Mouse (Mus musculus): ENCODE measurements at regions not wholly inside any gene's neighbourhood (a gene's known extent, or its start where the extent isn't known, plus 50 kb on each side); places are given as distances from the start of the nearest gene placed in this dataset.

- no peak for DNase-seq (ENCODE audit: low read depth, low spot score)
These were observed 216.3 kb upstream of the Pdzrn3 start for GRCm38 (mm10) chr6:101593782-101594641.

GRCm38 (mm10) chr6:101585871-101586270, 208.2 kb upstream of the Pdzrn3 start:
- DNase-seq (ENCODE audit: low read depth, low spot score), result no peak

DNA sequence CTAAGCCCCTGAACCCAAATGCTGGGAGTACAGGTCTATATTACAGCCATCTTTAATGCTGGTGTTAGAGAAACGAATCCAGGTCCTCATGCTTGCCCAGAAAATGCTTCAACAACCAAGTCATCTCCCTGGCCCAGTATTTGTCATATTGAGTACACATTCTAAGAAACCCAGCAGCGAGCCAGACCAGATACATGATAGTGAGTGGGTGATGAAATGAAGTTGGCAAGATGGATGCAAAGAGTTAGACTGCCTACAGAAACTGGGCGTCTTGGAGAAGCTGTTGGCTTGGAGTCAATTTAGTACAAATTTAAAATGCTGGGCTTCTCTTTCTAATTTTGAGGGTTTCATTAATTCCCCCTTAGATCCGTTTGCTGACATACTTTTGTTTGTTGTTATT, 203.1 kb upstream of the Pdzrn3 start:
- peak; percentile 33 for DNase-seq (ENCODE audit: low read depth, low spot score)

DNA sequence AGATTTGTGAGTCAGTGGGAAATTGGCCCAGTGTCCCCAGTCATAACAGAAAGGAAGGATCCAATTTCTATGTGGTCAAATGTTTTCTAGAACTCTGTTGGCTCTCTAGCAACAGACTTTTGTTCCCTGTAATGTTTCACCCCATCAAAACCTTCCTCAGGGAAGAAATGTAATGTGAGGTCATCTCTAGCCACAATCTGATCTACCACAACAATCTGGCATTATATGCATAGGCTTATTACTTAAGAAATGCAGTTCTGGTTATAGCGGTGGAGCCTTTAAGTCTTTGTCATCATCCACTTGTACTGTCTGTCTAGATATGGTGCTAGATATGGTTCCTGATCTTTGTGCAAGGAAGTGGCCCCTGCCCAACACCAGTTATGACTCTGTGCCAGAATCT, 178.4 kb upstream of the Pdzrn3 start:
- no peak for DNase-seq (ENCODE audit: low read depth, low spot score)

DNA sequence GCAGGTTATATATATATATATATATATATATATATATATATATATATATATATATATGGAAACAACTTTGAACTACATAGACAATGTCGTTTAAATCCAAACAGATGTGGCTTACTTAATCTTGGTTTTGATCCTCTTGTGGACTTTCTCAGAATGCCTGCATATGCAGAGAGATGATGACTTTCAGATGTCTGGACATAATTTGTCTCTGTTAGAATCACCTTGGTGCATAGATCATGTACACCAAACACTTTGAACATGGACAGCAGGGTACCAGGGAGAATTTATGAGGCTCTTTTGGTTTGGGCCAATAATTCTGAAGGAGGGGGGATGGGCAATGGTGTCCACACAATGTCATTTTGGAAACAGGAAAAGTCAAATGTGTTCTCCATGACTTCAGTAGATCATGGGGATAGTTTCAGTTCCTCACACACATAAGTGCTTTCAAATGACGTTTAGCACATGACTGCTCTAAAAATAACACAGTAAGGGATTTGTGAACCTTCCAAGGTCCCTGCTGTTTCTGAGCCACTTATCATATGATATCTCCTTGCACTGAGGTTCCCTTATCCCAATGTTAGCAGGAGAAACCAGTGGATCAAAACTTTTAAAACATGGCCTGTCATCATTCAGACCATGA, 177.4 kb upstream of the Pdzrn3 start:
- no peak for DNase-seq (ENCODE audit: low read depth, low spot score)

DNA sequence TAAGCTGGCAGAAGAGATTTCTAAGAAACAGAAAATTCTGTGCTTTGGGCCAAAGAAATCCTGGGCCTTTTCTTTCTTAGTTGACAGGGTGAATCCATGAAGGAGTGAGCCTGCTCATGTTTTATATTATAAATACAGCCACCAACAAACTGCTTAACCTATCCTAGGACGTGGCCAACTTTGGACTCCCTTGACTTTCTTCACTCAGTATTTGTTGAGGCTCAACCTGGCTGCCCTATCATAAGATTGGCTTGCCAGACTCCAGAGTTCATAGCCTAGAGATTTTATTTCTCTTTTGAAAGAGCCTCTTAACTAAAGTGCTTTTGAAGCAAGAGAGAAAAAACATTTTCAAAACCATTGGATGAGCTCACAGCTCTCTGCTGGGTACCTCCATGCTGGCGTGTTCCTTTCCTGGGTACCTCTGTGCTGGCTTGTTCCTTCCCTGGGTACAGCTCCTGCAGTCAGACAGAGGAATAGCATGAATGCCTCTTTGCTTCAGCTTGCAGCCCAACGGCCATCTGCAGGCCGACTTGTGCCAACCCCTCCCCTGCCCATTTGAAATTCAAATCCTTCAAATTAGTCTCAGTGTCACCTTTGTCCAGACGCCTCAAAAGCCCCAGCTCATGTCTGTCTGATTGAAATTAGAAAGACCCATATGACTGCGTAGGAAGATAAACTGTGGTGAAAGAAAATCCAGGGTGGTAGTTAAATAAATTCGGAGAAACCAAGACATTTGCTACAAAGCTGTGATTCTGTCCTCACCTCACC, 173.0 kb upstream of the Pdzrn3 start:
- DNase-seq (ENCODE audit: low read depth, low spot score), result peak; percentile 80

- no peak for DNase-seq (ENCODE audit: low read depth, low spot score)
These were observed 159.9 kb upstream of the Pdzrn3 start for GRCm38 (mm10) chr6:101537581-101537980.

DNA sequence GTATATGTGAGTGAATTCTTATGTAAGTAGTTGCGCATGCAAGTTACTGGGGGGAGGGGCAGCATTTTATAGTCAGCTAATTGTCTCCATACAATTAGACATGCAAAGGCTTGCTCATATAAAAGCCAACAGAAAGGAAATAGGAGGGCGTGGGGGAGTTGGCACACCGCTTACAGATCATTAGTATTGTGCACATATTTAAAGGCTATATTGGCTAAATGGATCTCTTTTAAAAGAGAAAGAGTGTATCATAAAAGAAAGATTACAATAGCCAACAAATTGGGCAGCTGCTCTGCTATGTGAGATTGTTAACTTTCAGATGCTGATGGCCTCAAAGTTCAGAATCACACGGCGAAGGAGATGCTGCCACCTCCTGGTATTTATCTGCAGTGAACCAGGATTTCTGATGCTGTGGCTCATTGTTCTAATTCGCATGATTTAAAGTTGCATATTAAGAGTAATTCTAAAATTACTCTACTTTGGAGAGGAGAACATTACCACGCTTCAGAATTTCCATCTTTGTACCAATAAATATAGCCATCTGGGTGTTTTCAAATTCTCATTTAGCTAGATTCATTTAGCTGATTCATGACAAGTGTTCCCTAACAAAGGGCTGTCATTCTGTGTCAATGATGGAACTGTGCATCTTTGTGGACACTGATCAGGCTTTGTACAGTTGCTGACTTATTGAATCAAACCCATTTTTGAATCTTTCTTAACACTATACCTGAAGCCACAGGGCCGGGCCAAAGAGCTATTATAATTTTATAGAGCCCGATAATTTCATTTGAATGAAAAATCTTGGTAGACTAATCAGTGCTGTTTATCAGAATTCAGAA, 156.7 kb upstream of the Pdzrn3 start:
- DNase-seq (ENCODE audit: low read depth, low spot score), result peak; percentile 57

DNA sequence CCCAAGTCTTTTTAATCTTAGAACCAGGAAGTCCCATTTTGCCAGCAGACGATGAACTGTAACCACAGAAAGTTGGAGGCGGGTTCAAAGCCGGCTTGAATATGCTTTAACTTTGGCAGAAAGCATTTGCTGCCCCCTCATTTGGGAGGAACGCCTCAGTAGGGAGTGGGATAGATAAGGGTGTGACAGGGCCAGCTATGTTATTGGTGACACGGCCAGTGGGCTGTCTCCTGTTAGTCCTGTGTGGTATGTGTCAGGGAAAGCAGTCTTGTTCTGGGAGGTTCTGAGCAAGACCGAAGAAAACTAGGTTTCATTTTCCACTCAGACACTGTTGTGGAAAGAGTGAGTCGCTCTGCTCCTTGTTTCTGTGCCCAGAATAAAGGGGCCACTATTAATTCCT, 154.7 kb upstream of the Pdzrn3 start:
- DNase-seq (ENCODE audit: low read depth, low spot score), result no peak

GRCm38 (mm10) chr6:101531914-101532313, 154.2 kb upstream of the Pdzrn3 start:
- DNase-seq (ENCODE audit: low read depth, low spot score), result peak; percentile 68

GRCm38 (mm10) chr6:101525129-101525528, 147.4 kb upstream of the Pdzrn3 start:
- DNase-seq (ENCODE audit: low read depth, low spot score), result no peak

GRCm38 (mm10) chr6:101521316-101521715, 143.6 kb upstream of the Pdzrn3 start:
- no peak for DNase-seq (ENCODE audit: low read depth, low spot score)

GRCm38 (mm10) chr6:101520755-101521154, 143.1 kb upstream of the Pdzrn3 start:
- peak; percentile 58 for DNase-seq (ENCODE audit: low read depth, low spot score)

GRCm38 (mm10) chr6:101518904-101519701, 141.4 kb upstream of the Pdzrn3 start:
- no peak for DNase-seq (ENCODE audit: low read depth, low spot score)

DNA sequence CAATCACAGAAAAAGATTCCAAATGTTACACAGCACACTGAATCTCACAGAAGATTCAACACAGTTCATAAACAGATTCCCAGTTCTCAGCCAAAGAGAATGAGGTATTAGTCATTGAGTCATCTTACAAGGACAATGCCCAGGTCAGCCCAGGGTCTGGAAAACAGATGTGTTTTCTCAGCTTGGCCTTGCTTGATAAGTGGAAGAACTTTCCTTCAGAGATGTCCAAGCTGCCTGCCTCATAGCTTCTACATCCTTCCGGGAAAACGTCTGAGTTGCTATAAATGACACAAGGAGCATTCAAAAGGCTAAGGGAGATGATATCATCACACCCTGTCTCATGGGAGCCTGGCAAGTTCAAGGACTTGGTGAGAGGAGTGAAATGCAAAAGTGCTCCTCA, 139.9 kb upstream of the Pdzrn3 start:
- no peak for DNase-seq (ENCODE audit: low read depth, low spot score)

- DNase-seq (ENCODE audit: low read depth, low spot score), result no peak
These were observed 136.0 kb upstream of the Pdzrn3 start for GRCm38 (mm10) chr6:101513696-101514095.

GRCm38 (mm10) chr6:101502149-101502548, 124.5 kb upstream of the Pdzrn3 start:
- peak; percentile 75 for DNase-seq (ENCODE audit: low read depth, low spot score)

GRCm38 (mm10) chr6:101501716-101502115, 124.0 kb upstream of the Pdzrn3 start:
- no peak for DNase-seq (ENCODE audit: low read depth, low spot score)

DNA sequence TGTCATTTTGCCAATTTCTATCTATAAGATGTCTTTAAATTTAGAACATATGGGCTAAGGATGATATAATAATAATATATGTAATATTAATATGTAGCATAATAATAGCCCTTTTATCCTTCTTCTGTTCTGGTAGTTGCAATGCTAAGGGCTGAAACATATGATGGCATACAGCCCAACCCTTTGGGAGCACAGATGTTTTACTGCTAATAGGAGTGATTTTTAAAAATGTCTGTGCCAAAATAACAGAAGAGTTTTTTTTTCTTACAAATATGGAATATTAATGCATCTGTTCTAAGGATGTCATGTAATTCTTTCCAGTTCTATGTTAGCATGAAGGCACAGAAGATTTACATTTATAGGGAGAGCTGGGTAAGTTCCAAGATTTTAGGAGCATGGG, 122.5 kb upstream of the Pdzrn3 start:
- DNase-seq (ENCODE audit: low read depth, low spot score), result no peak

- DNase-seq (ENCODE audit: low read depth, low spot score), result no peak
These were observed 110.8 kb upstream of the Pdzrn3 start for GRCm38 (mm10) chr6:101488466-101488865.

Data from telencephalon, adult 2 months (tissue).